Mouse (Mus musculus) ovary, adult 2 months (tissue): ENCODE data around the gene Ube3a. TPM values are rescaled to one million over a fixed set of nuclear protein-coding genes. Genes with fewer than 3 reads are reported as not detected.

ENCODE experiments used
- polyA plus RNA-seq: library from polyadenylated mRNA; depleted of rRNA; stranded (reverse); fragments of >200 nt; gene quantifications from 2 replicates; pipeline ENCODE4 v1.2.3, GENCODE M21; 2012; rRNA removed

The Ube3a gene
- polyA plus RNA-seq = 163 and 441 TPM in 2 replicates

GRCm38 (mm10) chr7:59228045-59228865, at the start of gene Ube3a:
Gene Ube3a (plus strand): TSS chr7:59228750.

